Mouse (Mus musculus): ENCODE results near the gene Nrgn. TPM values are rescaled to one million over a fixed set of nuclear protein-coding genes. Genes with fewer than 3 reads are reported as not detected.

The Nrgn gene
- total and polyA plus RNA-seq, 3 experiments = 0.58 to 43.5 TPM; not detected in 1

- H3K79me2 ChIP-seq (ENCODE audit: control insufficient read depth, insufficient read depth, low read length, poor library complexity) = peaks cover 24% of the 10 kb centered on the region
- no peak overlapping the region for H3K27ac ChIP-seq (ENCODE audit: control insufficient read depth, low read depth, low read length)
- no peaks in the 10 kb centered on the region for H3K27me3 ChIP-seq (ENCODE audit: control insufficient read depth in 1 of 2, insufficient read depth in 2 of 2, low read length in 2 of 2)
- H3K36me3 ChIP-seq (ENCODE audit: control insufficient read depth in 1 of 2, insufficient read depth in 2 of 2, low read length in 2 of 2) = peaks cover 0 to 2% of the 10 kb centered on the region in 2 experiments; a peak in 3 of 4 replicates
- no peaks in the 10 kb centered on the region for H3K9me3 ChIP-seq (replicated peaks; ENCODE audit: insufficient read depth, low read length)
- TF ChIP-seq USF1 (IDR thresholded peaks at IDR 0.05; ENCODE audit: low read depth, low read length) = no peak
- no peak for TF ChIP-seq POLR2AphosphoS5 (IDR thresholded peaks at IDR 0.05; ENCODE audit: borderline replicate concordance, low read depth, low read length)
- no peak overlapping the region for H3K4me3 ChIP-seq (ENCODE audit: control insufficient read depth in 1 of 2, insufficient read depth in 1 of 2, low read depth in 2 of 2, low read length in 2 of 2)
- H3K4me1 ChIP-seq (ENCODE audit: control insufficient read depth in 1 of 2, insufficient read depth in 2 of 2, low read length in 2 of 2) = no peaks in the 10 kb centered on the region; a peak in 1 of 4 replicates
- DNase-seq (ENCODE audit: low read depth, low spot score) = no peak
- no peak overlapping the region for H3K9ac ChIP-seq (ENCODE audit: control insufficient read depth, low read depth, low read length, poor library complexity, severe bottlenecking)
These were observed 56.4 kb downstream of the Nrgn start for GRCm38 (mm10) chr9:37496325-37496724.

DNA sequence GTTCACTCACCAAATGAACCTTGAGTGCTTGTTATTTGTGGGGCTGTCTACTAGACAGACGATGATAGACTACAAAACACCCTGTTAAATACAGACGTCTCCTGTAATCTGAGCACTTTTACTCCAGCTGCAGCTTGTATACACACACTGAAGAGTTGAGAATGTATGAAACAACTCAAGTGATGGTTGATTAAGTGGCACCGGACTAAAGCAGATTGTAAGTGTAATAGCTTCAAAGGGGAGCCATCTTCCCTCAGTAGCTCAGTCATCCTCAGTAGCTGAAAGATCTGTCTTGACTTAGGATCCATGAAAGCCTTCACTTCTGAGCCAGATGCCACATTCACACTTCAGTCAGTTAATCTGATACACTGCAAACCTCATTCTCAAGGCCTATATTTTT, 56.9 kb downstream of the Nrgn start:
- DNase-seq (ENCODE audit: low read depth, low spot score) = no peak
- Histone ChIP-seq H3K9ac (ENCODE audit: control insufficient read depth, low read depth, low read length, poor library complexity, severe bottlenecking) (no peak overlapping the region), H3K27me3 (ENCODE audit: control insufficient read depth in 1 of 2, insufficient read depth in 2 of 2, low read length in 2 of 2) (no peaks in the 10 kb centered on the region), H3K9me3 (replicated peaks; ENCODE audit: insufficient read depth, low read length) (no peaks in the 10 kb centered on the region), H3K27ac (ENCODE audit: control insufficient read depth, low read depth, low read length) (no peak overlapping the region), H3K36me3 (ENCODE audit: control insufficient read depth in 1 of 2, insufficient read depth in 2 of 2, low read length in 2 of 2) (peaks cover 0 to 6% of the 10 kb centered on the region in 2 experiments; a peak in 3 of 4 replicates), H3K4me1 (ENCODE audit: control insufficient read depth in 1 of 2, insufficient read depth in 2 of 2, low read length in 2 of 2) (no peaks in the 10 kb centered on the region; a peak in 1 of 4 replicates), H3K79me2 (ENCODE audit: control insufficient read depth, insufficient read depth, low read length, poor library complexity) (peaks cover 28% of the 10 kb centered on the region), H3K4me3 (ENCODE audit: control insufficient read depth in 1 of 2, insufficient read depth in 1 of 2, low read depth in 2 of 2, low read length in 2 of 2) (no peak overlapping the region)
- TF ChIP-seq KAT2A (conservative IDR thresholded peaks at IDR 0.05; ENCODE audit: low read depth, low read length) (no peak), CHD2 (IDR thresholded peaks at IDR 0.05; ENCODE audit: low read length) (no peak), GABPA (IDR thresholded peaks at IDR 0.05; ENCODE audit: low read depth, low read length) (no peak), NELFE (IDR thresholded peaks at IDR 0.05; ENCODE audit: low read depth, low read length) (no peak), MAZ (IDR thresholded peaks at IDR 0.05; ENCODE audit: low read depth, low read length) (no peak), NRF1 (IDR thresholded peaks at IDR 0.05; ENCODE audit: insufficient read depth, low read depth, low read length, poor library complexity, severe bottlenecking) (no peak), SIN3A (IDR thresholded peaks at IDR 0.05; ENCODE audit: low read length) (no peak), POLR2A (IDR thresholded peaks at IDR 0.05; ENCODE audit: control insufficient read depth in 1 of 2, insufficient read depth in 1 of 2, low read depth in 1 of 2, low read length in 2 of 2, poor library complexity in 1 of 2) (no peak), RCOR1 (IDR thresholded peaks at IDR 0.05; ENCODE audit: low read depth, low read length) (no peak), ZMIZ1 (IDR thresholded peaks at IDR 0.05; ENCODE audit: low read depth, low read length) (no peak), POLR2AphosphoS2 (IDR thresholded peaks at IDR 0.05; ENCODE audit: low read length) (no peak), MAFK (IDR thresholded peaks at IDR 0.05; ENCODE audit: borderline replicate concordance, low read depth, low read length) (no peak), EP300 (IDR thresholded peaks at IDR 0.05; ENCODE audit: low read depth in 1 of 2, low read length in 2 of 2) (no peak), BHLHE40 (IDR thresholded peaks at IDR 0.05; ENCODE audit: borderline replicate concordance, low read depth, low read length) (no peak), GATA1 (IDR thresholded peaks at IDR 0.05; ENCODE audit: low read depth, low read length) (no peak), HCFC1 (IDR thresholded peaks at IDR 0.05; ENCODE audit: low read depth, low read length) (no peak), TAL1 (IDR thresholded peaks at IDR 0.05; ENCODE audit: low read length) (no peak), ELF1 (IDR thresholded peaks at IDR 0.05; ENCODE audit: low read depth, low read length) (no peak)

Other genes with a start within 250 kb of the Nrgn start
- 3.7 and 4.3 TPM in 2 replicates for gene Ccdc15, start 204.5 kb downstream of the Nrgn start, total RNA-seq (2012; rRNA removed)
- 1 to 10 TPM in 1 of 2 experiments, not detected in 1; 4.0 TPM for gene Ccdc15, start 204.5 kb downstream of the Nrgn start, polyA plus RNA-seq (2012; ENCODE audit: insufficient read depth in 1 of 2, insufficient read length in 2 of 2, low read depth in 1 of 2, low replicate concordance in 2 of 2, missing spikeins in 1 of 2)
- 0.04 TPM in 1 of 2 replicates, not detected in the other for gene Hepacam, start 185.6 kb downstream of the Nrgn start, total RNA-seq (2012; rRNA removed)
- gene Hepacam, start 185.6 kb downstream of the Nrgn start, polyA plus RNA-seq (2012; ENCODE audit: insufficient read depth in 1 of 2, insufficient read length in 2 of 2, low read depth in 1 of 2, low replicate concordance in 2 of 2, missing spikeins in 1 of 2) = under 1 TPM in 1 of 2 experiments, not detected in 1; 0.01 TPM
- gene Robo4, start 151.0 kb downstream of the Nrgn start, total RNA-seq (2012; rRNA removed) = not detected in 2 replicates
- not detected for gene Robo4, start 151.0 kb downstream of the Nrgn start, polyA plus RNA-seq (2012; ENCODE audit: insufficient read depth in 1 of 2, insufficient read length in 2 of 2, low read depth in 1 of 2, low replicate concordance in 2 of 2, missing spikeins in 1 of 2)
- not detected in 2 replicates for gene Robo3, start 119.7 kb downstream of the Nrgn start, total RNA-seq (2012; rRNA removed)
- not detected for gene Robo3, start 119.7 kb downstream of the Nrgn start, polyA plus RNA-seq (2012; ENCODE audit: insufficient read depth in 1 of 2, insufficient read length in 2 of 2, low read depth in 1 of 2, low replicate concordance in 2 of 2, missing spikeins in 1 of 2)
- 15.5 and 16.1 TPM in 2 replicates for gene Msantd2, start 63.6 kb downstream of the Nrgn start, total RNA-seq (2012; rRNA removed)
- gene Msantd2, start 63.6 kb downstream of the Nrgn start, polyA plus RNA-seq (2012; ENCODE audit: insufficient read depth in 1 of 2, insufficient read length in 2 of 2, low read depth in 1 of 2, low replicate concordance in 2 of 2, missing spikeins in 1 of 2) = 10 to 100 TPM in 1 of 2 experiments, not detected in 1; 26.2 TPM
- 0.10 and 0.23 TPM in 2 replicates for gene Esam, start 24.8 kb downstream of the Nrgn start, total RNA-seq (2012; rRNA removed)
- gene Esam, start 24.8 kb downstream of the Nrgn start, polyA plus RNA-seq (2012; ENCODE audit: insufficient read depth in 1 of 2, insufficient read length in 2 of 2, low read depth in 1 of 2, low replicate concordance in 2 of 2, missing spikeins in 1 of 2) = under 1 TPM in 1 of 2 experiments, not detected in 1; 0.89 TPM
- not detected in 2 replicates for gene Vsig2, start 13.6 kb downstream of the Nrgn start, total RNA-seq (2012; rRNA removed)
- gene Vsig2, start 13.6 kb downstream of the Nrgn start, polyA plus RNA-seq (2012; ENCODE audit: insufficient read depth in 1 of 2, insufficient read length in 2 of 2, low read depth in 1 of 2, low replicate concordance in 2 of 2, missing spikeins in 1 of 2) = under 1 TPM in 1 of 2 experiments, not detected in 1; 0.64 TPM
- gene Siae, start 2.8 kb upstream of the Nrgn start, total RNA-seq (2012; rRNA removed) = 4.9 and 5.1 TPM in 2 replicates
- gene Siae, start 2.8 kb upstream of the Nrgn start, polyA plus RNA-seq (2012; ENCODE audit: insufficient read depth in 1 of 2, insufficient read length in 2 of 2, low read depth in 1 of 2, low replicate concordance in 2 of 2, missing spikeins in 1 of 2) = 1 to 10 TPM in 1 of 2 experiments, not detected in 1; 9.2 TPM
- gene Spa17, start 60.8 kb upstream of the Nrgn start, total RNA-seq (2012; rRNA removed) = 0.46 and 1.2 TPM in 2 replicates
- 1 to 10 TPM in 1 of 2 experiments, not detected in 1; 2.6 TPM for gene Spa17, start 60.8 kb upstream of the Nrgn start, polyA plus RNA-seq (2012; ENCODE audit: insufficient read depth in 1 of 2, insufficient read length in 2 of 2, low read depth in 1 of 2, low replicate concordance in 2 of 2, missing spikeins in 1 of 2)
- 140 and 159 TPM in 2 replicates for gene Tbrg1, start 104.4 kb upstream of the Nrgn start, total RNA-seq (2012; rRNA removed)
- gene Tbrg1, start 104.4 kb upstream of the Nrgn start, polyA plus RNA-seq (2012; ENCODE audit: insufficient read depth in 1 of 2, insufficient read length in 2 of 2, low read depth in 1 of 2, low replicate concordance in 2 of 2, missing spikeins in 1 of 2) = 100 to 1,000 TPM in 1 of 2 experiments, not detected in 1; 127 TPM
- 0.33 and 0.42 TPM in 2 replicates for gene Panx3, start 116.3 kb upstream of the Nrgn start, total RNA-seq (2012; rRNA removed)
- under 1 TPM in 1 of 2 experiments, not detected in 1; 0.17 TPM for gene Panx3, start 116.3 kb upstream of the Nrgn start, polyA plus RNA-seq (2012; ENCODE audit: insufficient read depth in 1 of 2, insufficient read length in 2 of 2, low read depth in 1 of 2, low replicate concordance in 2 of 2, missing spikeins in 1 of 2)
- gene Olfr160, start 163.3 kb upstream of the Nrgn start, total RNA-seq (2012; rRNA removed) = not detected in 2 replicates
- not detected for gene Olfr160, start 163.3 kb upstream of the Nrgn start, polyA plus RNA-seq (2012; ENCODE audit: insufficient read depth in 1 of 2, insufficient read length in 2 of 2, low read depth in 1 of 2, low replicate concordance in 2 of 2, missing spikeins in 1 of 2)
- gene Olfr874, start 192.2 kb upstream of the Nrgn start, total RNA-seq (2012; rRNA removed) = not detected in 2 replicates
- not detected for gene Olfr874, start 192.2 kb upstream of the Nrgn start, polyA plus RNA-seq (2012; ENCODE audit: insufficient read depth in 1 of 2, insufficient read length in 2 of 2, low read depth in 1 of 2, low replicate concordance in 2 of 2, missing spikeins in 1 of 2)
- gene Olfr875, start 219.0 kb upstream of the Nrgn start, total RNA-seq (2012; rRNA removed) = not detected in 2 replicates
- not detected for gene Olfr875, start 219.0 kb upstream of the Nrgn start, polyA plus RNA-seq (2012; ENCODE audit: insufficient read depth in 1 of 2, insufficient read length in 2 of 2, low read depth in 1 of 2, low replicate concordance in 2 of 2, missing spikeins in 1 of 2)